Mouse (Mus musculus): ENCODE results near the gene Uevld. TPM values are rescaled to one million over a fixed set of nuclear protein-coding genes. Genes with fewer than 3 reads are reported as not detected.

The Uevld gene
- 11.7 and 12.1 TPM in 2 replicates for polyA plus RNA-seq (2016; fragmentation: Nextera tagmentation; extraction: Ambion mirVana)

DNA sequence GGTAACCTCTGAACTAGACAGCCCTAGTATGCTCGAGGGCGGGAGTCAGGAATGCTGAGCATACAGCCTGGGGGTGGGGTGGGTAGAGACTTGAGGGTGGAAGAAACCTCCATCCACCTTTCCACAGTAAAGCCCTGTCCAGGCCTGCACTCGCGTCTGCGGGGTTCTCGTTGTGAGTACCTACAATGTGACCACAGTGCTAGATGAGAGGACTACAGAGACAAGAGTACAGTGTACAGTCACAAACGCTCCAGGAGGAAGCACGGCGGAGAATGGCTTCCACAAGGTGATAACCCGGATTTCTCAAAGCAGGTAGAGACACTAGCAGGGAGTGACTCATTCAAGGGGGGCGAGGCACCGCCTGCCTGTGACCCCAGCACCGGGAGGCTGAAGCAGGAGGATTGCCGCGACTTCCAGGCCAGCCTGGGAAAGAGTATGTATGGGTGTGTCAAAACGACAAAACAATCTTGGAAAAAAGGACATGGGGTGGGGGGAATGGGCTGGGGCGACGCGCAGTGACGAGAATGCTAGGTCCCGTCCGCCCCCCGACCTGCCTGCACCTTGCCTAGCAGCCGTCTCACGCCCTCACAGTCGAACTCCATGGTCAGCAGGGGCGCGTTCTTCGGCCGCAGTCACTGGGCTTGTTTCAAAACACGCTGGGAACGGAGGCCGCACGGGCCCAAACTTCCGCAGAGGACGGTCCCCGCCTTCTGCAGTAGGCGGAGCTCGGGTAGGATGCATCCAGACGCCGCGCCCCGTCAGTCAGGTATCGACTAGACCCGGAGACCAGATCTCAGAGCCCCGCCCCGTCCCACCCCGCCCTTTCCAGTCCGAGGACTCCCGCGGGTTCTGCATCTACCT, at the start of gene Uevld:
Gene Uevld, minus strand, starts transcription at position 697 of the 861 bp plus-strand sequence.
- DNase-seq (ENCODE audit: low spot score): peak; percentile 96
- peaks cover 26% of the 10 kb centered on the region for H3K36me3 ChIP-seq
- H3K27me3 ChIP-seq (ENCODE audit: low read depth, poor library complexity, severe bottlenecking): peaks cover 24% of the 10 kb centered on the region
- no peaks in the 10 kb centered on the region for H3K9me3 ChIP-seq (replicated peaks)
- 2% methylated on average over 51 of the region's 51 CpGs for WGBS
- peak within 1 kb of the TSS; percentile 81 for H3K27ac ChIP-seq
- H3K4me1 ChIP-seq: peaks cover 13% of the 10 kb centered on the region; the same call in 1 of the 2 replicates
- H3K4me3 ChIP-seq: peak within 1 kb of the TSS; percentile 74

DNA sequence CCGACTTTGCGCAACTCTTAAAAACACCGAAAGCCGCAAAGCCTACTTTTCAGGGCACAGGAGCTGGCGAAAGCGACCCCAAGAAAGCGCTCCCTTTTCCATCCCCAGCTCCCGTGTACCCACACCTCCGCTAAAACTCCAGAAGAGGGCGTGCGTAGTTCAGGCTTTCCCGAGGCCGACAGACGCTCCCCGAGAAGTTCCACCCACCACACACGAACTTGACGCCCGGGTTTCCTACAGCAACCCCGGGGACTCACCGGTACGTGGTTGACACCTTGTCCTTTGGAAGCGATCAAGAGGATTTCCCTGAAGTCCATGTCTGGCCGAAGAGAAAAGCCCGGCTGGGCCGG, 49.5 kb upstream of the Uevld start:
- Histone ChIP-seq H3K27ac (peak overlapping the region; percentile 88), H3K4me1 (peaks cover 17% of the 10 kb centered on the region), H3K27me3 (ENCODE audit: low read depth, poor library complexity, severe bottlenecking) (no peaks in the 10 kb centered on the region), H3K36me3 (no peaks in the 10 kb centered on the region), H3K4me3 (peak overlapping the region; percentile 77), H3K9me3 (replicated peaks) (no peaks in the 10 kb centered on the region)
- DNase-seq (ENCODE audit: low spot score): no peak
- under 1% methylated on average over 25 of the region's 25 CpGs for WGBS

DNA sequence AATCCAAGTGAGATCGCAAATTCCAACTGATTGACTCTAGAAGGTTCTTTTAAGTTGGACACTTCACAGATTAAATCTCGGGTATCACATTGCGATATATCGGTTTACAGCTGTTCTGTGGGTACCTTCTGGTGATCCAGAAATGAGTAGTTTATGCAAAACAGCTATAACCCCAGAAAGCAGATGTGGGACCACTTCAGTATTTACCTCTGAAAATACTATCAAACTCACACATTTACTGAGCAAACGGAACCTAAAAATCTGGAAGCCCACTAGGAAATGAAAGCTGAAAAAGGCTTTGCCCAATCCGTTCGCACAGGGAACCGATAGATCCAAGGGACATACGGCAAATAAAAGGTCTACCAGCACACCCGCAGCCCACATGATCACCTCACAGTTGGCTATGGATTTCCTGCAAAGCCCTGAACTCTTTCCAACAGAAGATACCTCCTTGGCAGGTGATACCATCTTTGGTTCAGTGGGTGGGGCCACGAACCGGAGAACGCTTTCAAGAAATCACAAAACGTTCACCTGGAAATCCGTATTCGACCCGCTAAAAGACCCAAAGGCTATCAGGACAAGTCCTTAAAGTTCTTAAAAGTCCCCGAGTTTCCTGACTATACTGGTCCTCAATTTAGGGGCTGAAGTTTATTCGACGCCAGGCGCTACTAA, 48.9 kb upstream of the Uevld start:
- WGBS: 30% methylated on average over 21 of the region's 21 CpGs
- H3K4me3 ChIP-seq: peak overlapping the region; percentile 77
- H3K27ac ChIP-seq: peak overlapping the region; percentile 88; the same call in 1 of the 2 replicates
- DNase-seq (ENCODE audit: low spot score): no peak
- no peaks in the 10 kb centered on the region for H3K9me3 ChIP-seq (replicated peaks)
- H3K4me1 ChIP-seq: peaks cover 22% of the 10 kb centered on the region
- H3K27me3 ChIP-seq (ENCODE audit: low read depth, poor library complexity, severe bottlenecking): no peaks in the 10 kb centered on the region
- no peaks in the 10 kb centered on the region for H3K36me3 ChIP-seq

DNA sequence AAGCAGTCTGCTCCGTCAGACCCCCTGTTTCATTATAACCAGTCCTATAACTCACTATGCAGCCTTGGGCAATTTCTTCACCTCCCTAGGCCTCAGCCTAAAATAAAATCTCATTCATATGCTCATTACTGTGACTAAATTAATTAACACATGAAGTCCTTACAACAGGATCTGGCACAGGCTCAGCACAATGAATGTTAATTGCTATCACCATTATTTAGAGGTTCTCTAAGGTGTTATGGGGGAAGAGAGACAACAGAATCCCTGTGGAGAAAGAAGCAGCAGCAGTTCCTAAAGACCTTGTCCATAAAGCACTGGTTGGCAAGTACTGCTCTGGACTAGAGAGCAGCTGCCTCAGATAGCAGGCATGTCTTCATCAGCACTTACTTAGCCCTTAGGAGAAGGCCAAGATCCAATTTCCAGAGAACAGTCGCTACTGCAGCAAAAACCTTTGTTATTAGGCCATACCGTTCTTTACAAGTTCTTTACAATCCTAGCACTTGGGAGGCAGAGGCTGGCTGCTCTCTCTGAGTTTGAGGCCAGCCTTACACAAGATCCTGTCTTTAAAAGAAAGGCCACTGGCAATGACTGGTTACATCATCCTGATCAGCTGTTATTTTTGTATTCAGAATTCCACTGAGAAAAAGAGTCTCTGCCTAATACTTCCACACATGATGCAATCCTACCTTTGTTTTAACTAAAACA, 45.2 kb upstream of the Uevld start:
- no peaks in the 10 kb centered on the region for H3K9me3 ChIP-seq (replicated peaks)
- peaks cover 22% of the 10 kb centered on the region for H3K4me1 ChIP-seq
- no peak for DNase-seq (ENCODE audit: low spot score)
- 39% methylated on average over 3 of the region's 3 CpGs for WGBS
- no peak overlapping the region for H3K4me3 ChIP-seq
- H3K27ac ChIP-seq: no peak overlapping the region
- no peaks in the 10 kb centered on the region for H3K27me3 ChIP-seq (ENCODE audit: low read depth, poor library complexity, severe bottlenecking)
- peaks cover 11% of the 10 kb centered on the region for H3K36me3 ChIP-seq

DNA sequence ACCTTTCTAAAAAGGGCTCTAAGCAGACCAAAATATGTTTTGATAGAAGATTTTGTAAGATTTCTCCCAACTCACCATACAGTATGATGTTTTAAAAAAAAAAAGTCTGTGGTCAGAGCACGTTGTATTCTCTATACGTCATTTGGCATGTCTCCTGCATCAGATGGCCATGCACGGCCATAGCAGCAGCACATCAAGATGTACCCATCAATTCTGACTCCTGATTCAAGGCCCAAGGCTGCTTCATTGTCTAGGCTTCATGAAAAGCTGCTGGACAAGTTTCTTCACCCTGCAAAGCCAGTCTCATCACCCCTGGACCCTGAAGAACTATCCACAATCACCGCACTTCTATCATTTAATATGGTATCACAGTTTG, 43.6 kb upstream of the Uevld start:
- H3K27ac ChIP-seq: no peak overlapping the region
- no peak for DNase-seq (ENCODE audit: low spot score)
- H3K9me3 ChIP-seq (replicated peaks): no peaks in the 10 kb centered on the region
- H3K27me3 ChIP-seq (ENCODE audit: low read depth, poor library complexity, severe bottlenecking): no peaks in the 10 kb centered on the region
- peaks cover 17% of the 10 kb centered on the region for H3K4me1 ChIP-seq
- H3K4me3 ChIP-seq: no peak overlapping the region
- 75% methylated on average over 4 of the region's 4 CpGs for WGBS
- H3K36me3 ChIP-seq: peaks cover 28% of the 10 kb centered on the region

DNA sequence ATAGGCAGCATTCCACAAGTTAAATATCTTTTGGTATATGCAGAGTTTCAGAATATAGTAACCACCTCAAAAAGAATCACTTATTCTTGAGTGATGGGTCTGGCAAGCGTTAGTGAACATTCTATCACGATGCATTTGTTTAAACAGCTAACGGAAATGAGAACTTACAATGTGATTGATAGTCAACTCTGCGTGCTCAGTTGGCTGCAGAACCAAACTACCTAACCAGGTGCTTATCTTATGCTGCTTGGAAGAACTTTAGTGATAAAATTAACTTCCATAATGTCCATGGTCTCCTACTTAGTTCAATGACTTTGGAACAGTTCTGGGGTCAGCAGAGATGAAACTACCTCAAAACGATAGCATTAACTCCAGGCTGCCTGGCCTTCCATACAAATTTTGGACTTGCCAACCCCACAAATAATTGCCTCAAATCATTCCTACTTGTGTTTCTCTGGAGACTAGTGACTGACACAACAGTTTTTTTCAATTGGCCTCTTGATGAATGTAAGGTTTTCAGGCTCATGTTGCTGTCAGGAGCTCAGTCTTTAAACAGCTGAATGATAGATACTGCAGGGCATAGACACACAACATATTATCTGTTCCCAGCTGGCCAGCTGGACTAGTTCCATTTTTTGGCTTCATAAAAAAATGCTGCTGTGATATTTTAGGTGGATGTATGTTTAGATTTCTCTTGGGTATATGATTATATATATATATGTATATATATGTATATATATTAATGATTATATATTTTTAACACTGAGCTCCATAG, 43.0 kb upstream of the Uevld start:
- Histone ChIP-seq H3K9me3 (replicated peaks) (no peaks in the 10 kb centered on the region), H3K4me1 (peaks cover 12% of the 10 kb centered on the region; the same call in 1 of the 2 replicates), H3K27ac (no peak overlapping the region), H3K36me3 (peaks cover 33% of the 10 kb centered on the region), H3K4me3 (no peak overlapping the region), H3K27me3 (ENCODE audit: low read depth, poor library complexity, severe bottlenecking) (no peaks in the 10 kb centered on the region)
- 87% methylated on average over 5 of the region's 5 CpGs for WGBS
- no peak for DNase-seq (ENCODE audit: low spot score)

DNA sequence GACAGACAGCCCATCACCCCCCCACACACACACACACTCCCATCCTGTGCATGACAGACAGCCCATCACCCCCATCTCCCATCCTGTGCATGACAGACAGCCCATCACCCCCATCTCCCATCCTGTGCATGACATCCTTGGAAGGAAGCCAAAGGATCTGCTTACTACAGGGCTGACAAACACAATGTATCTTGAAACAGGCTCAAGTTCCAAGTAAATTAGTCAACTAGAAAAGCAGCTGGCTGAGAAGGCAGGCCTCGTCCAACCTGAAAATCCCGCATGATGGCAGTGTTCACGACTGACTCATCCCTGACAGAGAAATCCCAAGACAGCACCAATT, 42.3 kb upstream of the Uevld start:
- Histone ChIP-seq H3K27ac (no peak overlapping the region), H3K9me3 (replicated peaks) (no peaks in the 10 kb centered on the region), H3K4me3 (no peak overlapping the region), H3K27me3 (ENCODE audit: low read depth, poor library complexity, severe bottlenecking) (no peaks in the 10 kb centered on the region), H3K36me3 (peaks cover 40% of the 10 kb centered on the region), H3K4me1 (peaks cover 12% of the 10 kb centered on the region; the same call in 1 of the 2 replicates)
- DNase-seq (ENCODE audit: low spot score): no peak
- WGBS: 86% methylated on average over 3 of the region's 3 CpGs

DNA sequence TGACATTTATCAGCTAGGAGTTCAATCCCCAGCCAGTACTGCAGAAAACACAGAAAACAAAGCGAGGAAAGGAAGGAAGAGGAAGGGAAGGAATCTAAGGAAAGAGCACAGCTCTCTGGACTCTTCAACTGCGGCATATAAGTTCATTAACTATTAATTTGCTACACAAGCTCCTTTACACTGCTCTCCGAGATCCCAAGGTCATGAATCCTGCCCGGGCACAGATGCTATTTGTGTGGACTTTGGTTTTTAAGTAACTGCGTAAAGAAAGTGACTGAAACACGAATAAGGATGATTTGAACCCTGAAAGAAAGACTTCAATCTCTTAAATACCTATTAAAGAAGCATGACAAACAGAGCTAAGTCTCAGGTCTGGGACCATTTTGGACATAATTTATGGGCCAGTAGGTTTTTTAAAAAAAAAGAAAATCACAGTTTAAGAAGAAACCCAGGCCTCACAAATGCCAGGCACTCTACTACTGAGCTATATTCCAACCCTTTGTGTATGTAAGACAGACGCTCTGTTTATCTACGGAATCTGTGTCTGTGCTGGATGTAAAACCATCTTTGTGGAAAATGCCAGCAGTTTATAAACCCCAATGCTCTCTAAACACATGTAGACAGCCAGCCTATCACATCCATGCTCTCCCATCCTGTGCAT, 41.8 kb upstream of the Uevld start:
- Histone ChIP-seq H3K36me3 (peaks cover 45% of the 10 kb centered on the region), H3K27ac (no peak overlapping the region), H3K4me1 (peaks cover 12% of the 10 kb centered on the region; the same call in 1 of the 2 replicates), H3K27me3 (ENCODE audit: low read depth, poor library complexity, severe bottlenecking) (no peaks in the 10 kb centered on the region), H3K9me3 (replicated peaks) (no peaks in the 10 kb centered on the region), H3K4me3 (no peak overlapping the region)
- DNase-seq (ENCODE audit: low spot score): no peak
- 90% methylated on average over 8 of the region's 8 CpGs for whole genome bisulfite sequencing

DNA sequence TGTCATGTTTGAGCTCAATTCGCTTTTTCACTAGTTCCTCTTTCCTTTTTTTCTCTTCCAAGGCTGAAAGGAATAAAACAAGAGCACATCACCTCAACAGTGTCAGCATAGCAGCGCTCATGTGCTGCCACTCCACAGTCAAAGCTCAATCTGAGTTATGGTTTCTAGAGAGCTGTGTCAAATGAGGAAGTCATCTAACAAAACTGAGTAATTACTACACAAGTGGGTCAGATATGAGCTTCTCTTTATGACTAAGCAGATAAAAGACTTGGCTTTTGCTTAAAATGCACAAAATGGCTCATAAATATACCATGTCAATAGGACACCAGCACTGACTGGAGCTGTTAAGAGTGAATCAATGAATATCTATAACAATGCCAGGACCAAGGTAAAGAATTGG, 40.6 kb upstream of the Uevld start:
- Histone ChIP-seq H3K4me1 (peaks cover 12% of the 10 kb centered on the region; the same call in 1 of the 2 replicates), H3K27me3 (ENCODE audit: low read depth, poor library complexity, severe bottlenecking) (no peaks in the 10 kb centered on the region), H3K9me3 (replicated peaks) (no peaks in the 10 kb centered on the region), H3K27ac (no peak overlapping the region), H3K36me3 (peaks cover 56% of the 10 kb centered on the region), H3K4me3 (no peak overlapping the region)
- no peak for DNase-seq (ENCODE audit: low spot score)
- 97% methylated on average over 2 of the region's 2 CpGs for WGBS

DNA sequence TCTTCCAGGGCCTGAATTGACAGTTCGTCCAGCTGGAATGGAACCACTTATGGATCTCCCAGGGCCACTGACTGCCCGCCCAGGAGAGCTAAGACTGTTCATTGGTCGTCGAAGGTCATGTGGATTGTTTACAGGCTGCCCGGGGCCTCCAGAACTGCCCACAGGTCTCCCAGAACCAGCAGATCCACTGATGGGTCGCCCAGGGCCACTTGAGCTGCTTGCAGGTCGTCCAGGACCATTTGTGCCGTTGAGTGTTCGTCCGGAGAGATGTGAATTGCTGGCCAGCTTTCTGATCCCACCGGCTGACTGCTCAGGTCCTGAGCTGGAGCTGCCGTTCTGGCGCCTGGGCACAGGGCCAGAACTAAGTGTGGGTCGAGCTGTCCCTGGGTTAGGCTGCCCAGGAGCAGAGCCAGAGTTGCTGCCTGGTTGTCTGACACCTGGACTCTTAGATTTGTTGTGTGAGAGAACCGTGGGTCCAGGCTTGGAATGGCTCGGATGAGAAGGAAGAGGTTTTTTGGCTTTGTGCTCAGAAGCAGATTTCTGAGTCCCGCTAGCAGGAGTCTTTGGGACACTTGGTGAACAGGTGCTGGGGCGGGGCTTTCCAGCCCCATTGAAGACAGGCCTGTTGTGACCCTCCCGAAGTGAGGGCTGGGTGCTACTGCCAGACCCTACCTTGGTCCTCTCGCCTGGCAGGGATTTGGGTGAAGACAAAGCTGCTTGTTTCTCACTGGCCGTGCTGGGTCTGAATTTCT, 39.5 kb upstream of the Uevld start:
- DNase-seq (ENCODE audit: low spot score): no peak
- Histone ChIP-seq H3K9me3 (replicated peaks) (no peaks in the 10 kb centered on the region), H3K27ac (no peak overlapping the region), H3K36me3 (peaks cover 68% of the 10 kb centered on the region), H3K27me3 (ENCODE audit: low read depth, poor library complexity, severe bottlenecking) (no peaks in the 10 kb centered on the region), H3K4me3 (no peak overlapping the region), H3K4me1 (peaks cover 12% of the 10 kb centered on the region; the same call in 1 of the 2 replicates)
- WGBS: 90% methylated on average over 21 of the region's 21 CpGs

DNA sequence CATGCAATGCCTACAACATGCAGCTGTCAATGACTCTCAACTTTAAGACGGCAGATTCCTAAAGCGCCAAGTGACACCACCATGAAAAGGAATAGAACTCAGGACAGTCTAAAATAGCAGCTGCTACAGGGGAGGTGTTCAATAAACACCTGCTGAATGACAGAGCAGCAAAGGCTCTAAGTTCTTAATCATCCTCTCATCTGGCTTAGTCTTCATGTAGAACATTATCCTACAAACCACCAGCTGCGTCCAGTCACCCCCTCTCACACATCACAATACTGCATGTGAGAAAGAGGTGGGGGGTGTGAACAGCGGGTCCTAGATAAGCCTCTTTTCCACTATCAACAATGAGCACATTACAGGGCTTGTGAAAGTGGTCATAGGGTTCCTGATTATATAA, 38.7 kb upstream of the Uevld start:
- WGBS: 93% methylated on average over 4 of the region's 4 CpGs
- DNase-seq (ENCODE audit: low spot score): no peak
- H3K36me3 ChIP-seq: peaks cover 76% of the 10 kb centered on the region

More for the DNA sequence above, 38.7 kb upstream of the Uevld start:
- Histone ChIP-seq H3K4me3 (no peak overlapping the region), H3K9me3 (replicated peaks) (no peaks in the 10 kb centered on the region), H3K27me3 (ENCODE audit: low read depth, poor library complexity, severe bottlenecking) (no peaks in the 10 kb centered on the region), H3K27ac (no peak overlapping the region), H3K4me1 (peaks cover 4% of the 10 kb centered on the region; the same call in 1 of the 2 replicates)
